Mouse (Mus musculus) adipocyte (in vitro differentiated cells): ENCODE measurements around the gene Pde8b.
A peak's percentile ranks its signal among the peaks of the same experiment; 100 is the strongest.
"Not testable (repeated sequence)": the region's sequence is repeated elsewhere in the genome, so short reads cannot be mapped to it uniquely, and the experiment has no call there.

Experiments
- DNase-seq: peaks from one replicate; pipeline ENCODE4 v3.0.0-alpha.2; 2016; ENCODE audit warnings: low spot score

The Pde8b gene

GRCm38 (mm10) chr13:95221882-95222568 lies 28.1 kb downstream of the Pde8b start:
- DNase-seq, result no peak

- not testable (repeated sequence) for DNase-seq
Observed at GRCm38 (mm10) chr13:95215661-95216170, 34.4 kb downstream of the Pde8b start.

- no peak for DNase-seq
Observed at GRCm38 (mm10) chr13:95212320-95212719, 37.8 kb downstream of the Pde8b start.

- not testable (repeated sequence) for DNase-seq
Observed at GRCm38 (mm10) chr13:95207301-95207700, 42.8 kb downstream of the Pde8b start.

- no peak for DNase-seq
Observed at GRCm38 (mm10) chr13:95202151-95202758, 47.9 kb downstream of the Pde8b start.

GRCm38 (mm10) chr13:95200817-95201216 lies 49.3 kb downstream of the Pde8b start:
- DNase-seq, result no peak

GRCm38 (mm10) chr13:95200036-95200435 lies 50.1 kb downstream of the Pde8b start:
- DNase-seq, result no peak

- DNase-seq, result no peak
Observed at GRCm38 (mm10) chr13:95196106-95196705, 53.9 kb downstream of the Pde8b start.

GRCm38 (mm10) chr13:95191951-95192350 lies 58.2 kb downstream of the Pde8b start:
- no peak for DNase-seq

GRCm38 (mm10) chr13:95189111-95189510 lies 61.0 kb downstream of the Pde8b start:
- DNase-seq, result no peak

- no peak for DNase-seq
Observed at GRCm38 (mm10) chr13:95187153-95187665, 62.9 kb downstream of the Pde8b start.

- DNase-seq, result no peak
Observed at GRCm38 (mm10) chr13:95186741-95187035, 63.4 kb downstream of the Pde8b start.

GRCm38 (mm10) chr13:95185891-95186740 lies 64.0 kb downstream of the Pde8b start:
- no peak for DNase-seq

GRCm38 (mm10) chr13:95183686-95184085 lies 66.5 kb downstream of the Pde8b start:
- no peak for DNase-seq

GRCm38 (mm10) chr13:95180208-95180607 lies 69.9 kb downstream of the Pde8b start:
- no peak for DNase-seq

- DNase-seq, result no peak
Observed at GRCm38 (mm10) chr13:95177326-95177725, 72.8 kb downstream of the Pde8b start.

GRCm38 (mm10) chr13:95176399-95176798 lies 73.7 kb downstream of the Pde8b start:
- DNase-seq, result no peak

GRCm38 (mm10) chr13:95174253-95174652 lies 75.9 kb downstream of the Pde8b start:
- no peak for DNase-seq

GRCm38 (mm10) chr13:95172346-95172745 lies 77.8 kb downstream of the Pde8b start:
- DNase-seq, result no peak

GRCm38 (mm10) chr13:95160211-95160610 lies 89.9 kb downstream of the Pde8b start:
- no peak for DNase-seq

- no peak for DNase-seq
Observed at GRCm38 (mm10) chr13:95158986-95159385, 91.2 kb downstream of the Pde8b start.

GRCm38 (mm10) chr13:95144746-95145145 lies 105.4 kb downstream of the Pde8b start:
- DNase-seq, result peak; percentile 6
